Mouse (Mus musculus) spleen, postnatal 10 days (tissue): Measurements from ENCODE around the gene Pkd2.
A peak's percentile ranks its signal among the peaks of the same experiment; 100 is the strongest.

Experiments
- DNase-seq, 2 experiments: peaks; one replicate each; pipeline ENCODE4 v3.0.0; 2021 to 2022; ENCODE audit warnings: low spot score in 2 of 2

Pkd2 gene

GRCm38 (mm10) chr5:104465731-104466130 lies 6.5 kb downstream of the Pkd2 start:
- DNase-seq: no peak

DNA sequence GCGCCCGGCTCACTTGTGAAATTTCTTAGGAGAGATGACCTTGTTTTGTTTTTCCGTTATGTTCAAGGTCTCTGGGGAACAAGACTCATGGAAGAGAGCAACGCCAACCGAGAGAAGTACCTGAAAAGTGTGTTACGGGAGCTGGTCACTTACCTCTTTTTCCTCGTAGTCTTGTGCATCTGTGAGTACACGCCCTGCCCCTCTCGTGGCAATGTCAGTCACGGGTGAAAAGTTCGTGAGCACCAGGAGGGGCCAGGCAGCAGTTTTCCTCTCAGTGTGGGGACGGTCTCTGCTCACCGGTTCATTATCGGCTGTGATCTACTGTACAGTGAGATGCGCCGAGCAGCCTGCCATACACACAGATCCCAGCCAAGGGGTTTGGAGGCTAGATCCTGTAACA lies 7.6 kb downstream of the Pkd2 start:
- no peak for DNase-seq

GRCm38 (mm10) chr5:104468586-104468985 lies 9.3 kb downstream of the Pkd2 start:
- DNase-seq: no peak

- no peak for DNase-seq
Measured at GRCm38 (mm10) chr5:104470981-104471391, 11.7 kb downstream of the Pkd2 start.

GRCm38 (mm10) chr5:104472371-104472770 lies 13.1 kb downstream of the Pkd2 start:
- no peak for DNase-seq

DNA sequence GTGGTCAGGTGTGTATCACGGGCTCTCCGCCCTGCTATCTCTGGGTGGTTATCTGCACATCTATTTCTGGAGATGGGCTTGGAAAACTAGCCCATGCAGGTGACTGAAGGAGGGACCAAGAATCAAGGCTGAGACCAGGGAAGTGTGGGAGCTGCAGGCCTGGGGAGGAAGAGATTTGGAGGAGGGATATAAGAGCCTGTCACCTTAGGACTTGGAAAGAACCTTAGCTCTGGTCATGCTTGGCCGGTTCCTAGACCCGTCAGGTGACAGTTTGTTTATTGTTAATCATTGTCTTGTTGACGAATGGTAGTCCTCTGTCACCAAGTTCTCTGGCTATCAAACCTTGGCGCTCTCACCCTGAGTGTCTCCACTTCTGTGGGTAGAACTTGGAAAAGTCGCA lies 21.1 kb downstream of the Pkd2 start:
- DNase-seq: no peak

DNA sequence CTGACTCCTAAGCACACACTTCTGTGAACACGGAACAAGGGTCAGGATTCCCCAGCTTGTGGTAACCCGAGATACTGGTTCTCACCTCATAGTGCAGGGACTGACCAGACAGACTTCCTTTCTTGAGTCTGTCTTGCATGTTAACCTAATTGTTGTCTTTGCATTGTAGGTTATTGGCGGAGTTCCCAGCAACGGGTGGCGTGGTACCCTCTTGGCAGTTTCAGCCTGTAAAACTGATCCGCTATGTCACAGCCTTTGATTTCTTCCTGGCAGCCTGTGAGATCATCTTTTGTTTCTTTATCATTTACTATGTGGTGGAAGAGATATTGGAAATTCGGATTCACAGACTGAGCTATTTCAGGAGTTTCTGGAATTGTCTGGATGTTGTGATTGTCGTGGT lies 23.6 kb downstream of the Pkd2 start:
- no peak for DNase-seq

DNA sequence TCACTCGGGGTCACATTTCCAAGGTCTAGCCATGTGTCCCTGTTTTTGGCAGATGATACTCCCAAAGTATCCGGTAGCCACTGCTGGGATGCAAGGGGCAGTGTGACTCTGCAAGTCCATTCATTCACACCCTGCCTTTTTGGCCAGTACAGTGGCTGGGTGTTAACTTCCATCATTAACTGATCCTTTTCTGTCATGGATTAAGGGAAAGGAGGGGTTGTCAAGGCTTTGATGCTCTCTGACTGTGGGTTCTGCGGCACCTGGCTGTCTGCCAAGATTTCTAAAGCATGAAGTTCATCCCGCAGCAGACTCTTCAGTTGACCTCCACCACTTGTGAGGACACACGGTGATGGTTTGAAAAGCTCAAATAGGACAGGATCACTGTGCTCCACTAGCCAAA lies 32.3 kb downstream of the Pkd2 start:
- DNase-seq: no peak

DNA sequence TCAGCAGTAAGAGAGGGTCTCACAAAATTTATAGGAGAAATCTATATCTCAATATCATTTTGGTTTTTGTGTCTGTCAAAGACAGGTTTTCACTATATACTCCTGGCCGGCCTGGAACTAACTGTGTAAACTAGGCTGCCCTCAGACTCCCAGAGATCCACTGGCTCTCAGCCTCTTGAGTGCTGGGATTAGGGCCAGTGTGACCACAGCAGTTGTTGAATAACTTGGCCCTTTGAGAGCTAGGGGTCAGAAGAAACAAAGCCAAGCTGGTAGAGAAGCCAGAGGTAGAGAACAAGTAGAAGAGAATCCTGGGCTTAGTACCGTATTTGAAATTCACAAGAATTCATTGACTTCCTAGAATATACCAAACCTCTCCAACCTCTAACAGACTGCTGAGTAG lies 45.6 kb downstream of the Pkd2 start:
- no peak for DNase-seq

DNA sequence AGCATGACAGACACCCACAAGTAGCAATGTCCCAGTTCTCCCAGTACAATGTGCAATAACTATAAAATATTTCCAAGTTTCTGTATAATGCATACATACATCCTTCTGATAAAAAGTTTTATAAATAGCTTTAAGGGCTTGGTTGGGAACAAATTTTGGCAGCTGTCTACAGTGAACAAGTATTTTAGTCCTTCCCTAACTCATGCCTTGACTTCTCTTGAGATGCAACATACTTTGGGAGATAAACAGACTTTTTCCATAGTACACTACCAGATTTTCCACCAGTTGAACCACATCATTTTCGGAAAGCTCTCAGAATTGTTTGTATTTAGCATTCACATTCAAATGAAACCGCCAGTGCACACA lies 48.6 kb downstream of the Pkd2 start:
- DNase-seq: no peak

GRCm38 (mm10) chr5:104508195-104508891 lies 49.1 kb downstream of the Pkd2 start, which contains the start of gene BC005561:
Gene BC005561, plus strand, starts transcription at chr5:104508352.
- peak; percentile 67 to 80 for DNase-seq

DNA sequence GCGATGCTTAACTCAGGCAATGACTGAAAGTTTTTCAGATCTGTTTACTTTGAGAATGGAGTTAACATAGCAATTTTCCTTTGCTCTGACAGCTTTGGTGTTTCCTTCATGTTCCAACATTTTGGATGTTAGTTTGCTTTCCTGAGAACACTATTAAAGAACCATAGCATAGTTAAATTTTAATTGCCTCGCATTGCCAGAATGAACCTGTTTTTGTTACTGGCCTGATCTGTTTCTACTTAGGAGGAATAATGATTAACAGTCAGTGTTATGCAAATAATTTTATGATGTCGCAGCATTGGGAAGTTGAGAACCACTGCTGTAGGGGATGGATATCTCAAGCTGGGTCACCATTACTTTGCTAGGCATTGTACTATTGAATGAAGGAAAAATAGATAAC lies 52.0 kb downstream of the Pkd2 start:
- DNase-seq: no peak

DNA sequence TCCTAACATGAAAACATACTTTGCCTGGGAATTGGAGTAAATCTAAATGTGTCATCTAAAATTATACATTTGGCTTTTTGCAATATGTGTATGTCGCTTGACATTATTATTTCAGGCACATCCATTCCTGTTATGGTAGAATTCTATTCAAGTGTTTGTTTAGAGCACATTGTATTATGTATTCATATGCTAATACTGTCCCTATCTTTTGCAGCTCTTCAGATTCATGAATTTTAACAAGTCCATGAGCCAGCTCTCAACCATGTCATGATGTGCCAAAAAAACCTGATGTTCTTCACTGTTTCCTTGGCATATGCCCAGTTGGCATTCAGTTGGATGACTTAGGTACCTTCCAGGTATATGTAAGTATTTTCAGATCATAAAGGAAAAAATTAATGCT lies 79.4 kb downstream of the Pkd2 start:
- no peak for DNase-seq

DNA sequence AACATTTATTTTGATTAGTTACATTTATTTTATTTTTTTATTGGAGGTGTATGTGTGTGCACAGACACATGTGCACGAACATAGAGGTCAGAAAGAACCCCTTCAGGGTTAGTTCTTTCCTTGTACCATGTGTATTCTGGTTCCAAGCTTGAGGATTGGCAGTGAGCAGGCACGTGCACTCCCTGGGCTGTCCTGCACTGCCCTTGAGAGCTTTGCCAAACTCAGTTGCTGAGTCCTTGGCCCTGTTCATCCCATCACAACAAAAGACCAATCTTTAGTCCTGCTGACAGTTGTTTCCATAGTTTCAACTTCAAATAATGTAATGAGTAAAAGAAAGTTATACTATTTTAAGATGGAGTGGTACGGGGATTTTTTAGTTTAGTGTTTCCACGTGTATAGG lies 80.1 kb downstream of the Pkd2 start:
- no peak for DNase-seq
